Mouse (Mus musculus) lung, adult 2 months (tissue): ENCODE measurements around the gene Eps8l2. TPM values are rescaled to one million over a fixed set of nuclear protein-coding genes. Genes with fewer than 3 reads are reported as not detected.

Source experiments
- DNase-seq: peaks from one replicate; pipeline ENCODE4 v3.0.0; 2022
- H3K4me1 ChIP-seq: fragments of 200-500 bp; 2 replicates; pipeline ENCODE4 v1.6.1; 2011; ENCODE audit warnings: low read length; ENCODE audit not compliant: control insufficient read depth, insufficient read depth
- H3K4me3 ChIP-seq: fragments of 200-500 bp; replicated peaks from 2 replicates; pipeline ENCODE3; 2011; ENCODE audit warnings: low read depth, mild to moderate bottlenecking, control low read depth, low read length; ENCODE audit errors: extremely low read depth
- CTCF ChIP-seq: fragments of 200-500 bp; IDR thresholded peaks from 2 replicates; pipeline ENCODE4 v1.5.1; 2011; ENCODE audit warnings: mild to moderate bottlenecking, low read length, control low read depth; ENCODE audit not compliant: insufficient read depth
- POLR2A ChIP-seq: fragments of 200-500 bp; IDR thresholded peaks from 2 replicates; pipeline ENCODE4 v1.6.1; 2011; ENCODE audit warnings: low read depth, mild to moderate bottlenecking, control low read depth, low read length, borderline replicate concordance; ENCODE audit errors: extremely low read depth
- WGBS: fragments of 180-500 bp; shearing (Covaris S2); methylation state at CpG from one replicate; pipeline ENCODE4 v1.1.7; 2018; 5-methylcytosine and 5-hydroxymethylcytosine counted together
- polyA plus RNA-seq: library from polyadenylated mRNA; depleted of rRNA; stranded (reverse); fragments of >200 nt; gene quantifications from 2 replicates; pipeline ENCODE4 v1.2.3, GENCODE M21; 2012

The Eps8l2 gene
- polyA plus RNA-seq, 1 experiment = 143 TPM

GRCm38 (mm10) chr7:141355626-141356326 lies 17.1 kb downstream of the Eps8l2 start:
- Histone ChIP-seq H3K4me3 (no peak overlapping the region), H3K4me1 (no peaks in the 10 kb centered on the region)
- TF ChIP-seq CTCF (0 out of 2 replicates have a peak, but pooled peaks have one; percentile 9), POLR2A (no peak)
- no peak for DNase-seq
- 62% methylated on average over 12 of the region's 12 CpGs for WGBS

- DNase-seq = no peak
- 72% methylated on average over 14 of the region's 14 CpGs for WGBS
- no peak overlapping the region for H3K4me3 ChIP-seq
- H3K4me1 ChIP-seq = no peaks in the 10 kb centered on the region
- no peak for TF ChIP-seq CTCF
- no peak for TF ChIP-seq POLR2A
These were observed 18.3 kb downstream of the Eps8l2 start for GRCm38 (mm10) chr7:141356971-141357370.

- TF ChIP-seq POLR2A (no peak), CTCF (no peak)
- Histone ChIP-seq H3K4me1 (no peaks in the 10 kb centered on the region), H3K4me3 (no peak overlapping the region)
- DNase-seq = peak; percentile 52
- 15% methylated on average over 24 of the region's 24 CpGs for WGBS
These were observed 22.8 kb downstream of the Eps8l2 start for GRCm38 (mm10) chr7:141361510-141361909.

GRCm38 (mm10) chr7:141363106-141363751 lies 24.5 kb downstream of the Eps8l2 start:
- DNase-seq = peak; percentile 55
- TF ChIP-seq POLR2A = no peak
- peak; percentile 72 for TF ChIP-seq CTCF
- WGBS = 55% methylated on average over 4 of the region's 4 CpGs

GRCm38 (mm10) chr7:141363752-141364125 lies 25.1 kb downstream of the Eps8l2 start:
- no peak for TF ChIP-seq POLR2A
- no peak for TF ChIP-seq CTCF
- 70% methylated on average over 2 of the region's 2 CpGs for WGBS
- no peak overlapping the region for H3K4me3 ChIP-seq
- no peak for DNase-seq
- no peaks in the 10 kb centered on the region for H3K4me1 ChIP-seq

More at GRCm38 (mm10) chr7:141363106-141363751, 24.5 kb downstream of the Eps8l2 start:
- H3K4me3 ChIP-seq = no peak overlapping the region
- no peaks in the 10 kb centered on the region for H3K4me1 ChIP-seq

GRCm38 (mm10) chr7:141364349-141365048 lies 25.8 kb downstream of the Eps8l2 start:
- no peaks in the 10 kb centered on the region for H3K4me1 ChIP-seq
- DNase-seq = no peak
- WGBS = 77% methylated on average over 5 of the region's 5 CpGs
- no peak for TF ChIP-seq CTCF
- TF ChIP-seq POLR2A = no peak
- no peak overlapping the region for H3K4me3 ChIP-seq

GRCm38 (mm10) chr7:141365049-141365445 lies 26.4 kb downstream of the Eps8l2 start:
- DNase-seq = no peak
- WGBS = 63% methylated on average over 3 of the region's 3 CpGs
- TF ChIP-seq CTCF = no peak
- no peak for TF ChIP-seq POLR2A
- H3K4me1 ChIP-seq = no peaks in the 10 kb centered on the region
- H3K4me3 ChIP-seq = no peak overlapping the region

GRCm38 (mm10) chr7:141367358-141367757 lies 28.7 kb downstream of the Eps8l2 start:
- 70% methylated on average over 4 of the region's 4 CpGs for WGBS
- Histone ChIP-seq H3K4me1 (no peaks in the 10 kb centered on the region), H3K4me3 (no peak overlapping the region)
- DNase-seq = no peak
- TF ChIP-seq POLR2A = no peak
- no peak for TF ChIP-seq CTCF

- no peak for DNase-seq
- Histone ChIP-seq H3K4me1 (no peaks in the 10 kb centered on the region), H3K4me3 (no peak overlapping the region)
- TF ChIP-seq CTCF (no peak), POLR2A (no peak)
- 64% methylated on average over 5 of the region's 5 CpGs for WGBS
These were observed 31.2 kb downstream of the Eps8l2 start for GRCm38 (mm10) chr7:141369918-141370317.
